Mouse (Mus musculus): ENCODE data around the gene Trim63. TPM values are rescaled to one million over a fixed set of nuclear protein-coding genes. Genes with fewer than 3 reads are reported as not detected.

The Trim63 gene
- polyA plus RNA-seq, 1 experiment from 2014 or later = 0.13 TPM

DNA sequence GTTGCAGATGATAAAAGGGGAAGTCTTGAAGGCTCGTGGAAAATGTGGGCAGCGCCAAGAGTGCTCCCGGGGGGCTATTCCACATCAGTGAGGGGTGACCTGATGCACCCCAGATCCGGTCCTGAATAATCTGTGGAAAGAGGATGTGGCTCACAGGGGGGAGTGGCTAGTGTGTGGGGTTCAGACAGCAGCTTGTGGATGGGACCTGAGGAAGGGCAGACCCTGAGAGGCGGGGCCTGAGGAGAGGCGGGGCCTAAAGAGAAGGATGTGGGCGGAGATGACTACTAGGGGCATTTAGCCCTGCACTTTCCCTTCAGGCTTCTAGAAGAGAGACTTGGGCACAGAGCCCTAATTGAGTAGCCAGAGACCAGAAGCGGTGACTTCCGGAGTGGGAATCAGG is 47.7 kb downstream of the Trim63 start:
- no peaks in the 10 kb centered on the region; the same call in 1 of the 2 replicates for H3K4me1 ChIP-seq
- 25% methylated on average over 9 of the region's 9 CpGs for WGBS
- no peaks in the 10 kb centered on the region for H3K36me3 ChIP-seq
- no peak overlapping the region for H3K4me3 ChIP-seq
- H3K27me3 ChIP-seq = no peaks in the 10 kb centered on the region
- no peak for ATAC-seq (replicated peaks)
- no peak overlapping the region for H3K9ac ChIP-seq (replicated peaks)
- H3K4me2 ChIP-seq (replicated peaks) = no peak overlapping the region
- H3K27ac ChIP-seq (replicated peaks) = no peak overlapping the region
- no peaks in the 10 kb centered on the region for H3K9me3 ChIP-seq

GRCm38 (mm10) chr4:134365280-134365679 is 50.4 kb downstream of the Trim63 start:
- no peak overlapping the region for H3K4me2 ChIP-seq (replicated peaks)
- no peak overlapping the region for H3K27ac ChIP-seq (replicated peaks)
- no peak overlapping the region for H3K4me3 ChIP-seq
- ATAC-seq (replicated peaks) = no peak
- no peaks in the 10 kb centered on the region for H3K36me3 ChIP-seq
- WGBS = 43% methylated on average over 5 of the region's 5 CpGs
- H3K9ac ChIP-seq (replicated peaks) = no peak overlapping the region
- H3K9me3 ChIP-seq = no peaks in the 10 kb centered on the region
- no peaks in the 10 kb centered on the region for H3K4me1 ChIP-seq
- peaks cover 22% of the 10 kb centered on the region for H3K27me3 ChIP-seq

DNA sequence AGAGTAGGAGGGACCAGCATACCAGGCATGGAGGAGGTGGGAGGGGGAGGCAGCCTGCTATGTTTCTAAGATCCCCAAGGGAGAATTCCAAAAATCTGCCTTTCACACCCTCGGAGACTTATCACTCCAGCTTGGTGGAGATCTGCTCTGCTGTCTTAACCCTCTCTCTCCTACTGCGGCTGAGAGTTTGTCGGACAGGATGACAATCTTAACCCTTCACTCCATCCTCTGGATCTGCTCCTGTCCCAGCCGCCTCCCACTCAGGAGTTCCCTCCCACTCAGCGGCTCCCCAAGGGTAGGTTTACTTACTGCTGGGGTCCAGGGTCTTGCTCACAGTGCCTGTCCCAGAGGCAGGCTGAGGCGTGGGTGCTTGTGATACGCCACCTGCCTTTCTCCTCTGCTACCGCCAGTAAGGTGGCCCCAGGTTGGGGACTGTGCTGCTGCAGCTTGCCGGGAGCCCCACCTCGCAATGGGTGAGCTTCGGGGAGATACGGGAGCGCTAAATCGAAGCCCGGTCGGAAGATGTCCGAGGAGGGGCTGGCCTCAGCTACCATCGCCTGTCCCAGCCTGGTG is 55.8 kb downstream of the Trim63 start:
- Histone ChIP-seq H3K27me3 (peaks cover 42% of the 10 kb centered on the region), H3K27ac (replicated peaks) (no peak overlapping the region), H3K9ac (replicated peaks) (0 out of 2 replicates have a peak overlapping the region, but pooled peaks have one; percentile 9), H3K4me2 (replicated peaks) (peak overlapping the region; percentile 100), H3K4me1 (peaks cover 17% of the 10 kb centered on the region), H3K9me3 (no peaks in the 10 kb centered on the region), H3K4me3 (peak overlapping the region; percentile 61), H3K36me3 (no peaks in the 10 kb centered on the region)
- no peak for ATAC-seq (replicated peaks)
- WGBS = 3% methylated on average over 18 of the region's 18 CpGs

- H3K9me3 ChIP-seq = no peaks in the 10 kb centered on the region
- no peaks in the 10 kb centered on the region for H3K36me3 ChIP-seq
- H3K27ac ChIP-seq (replicated peaks) = no peak overlapping the region
- peaks cover 17% of the 10 kb centered on the region for H3K4me1 ChIP-seq
- H3K4me3 ChIP-seq = peak overlapping the region; percentile 61
- ATAC-seq (replicated peaks) = no peak
- H3K27me3 ChIP-seq = peaks cover 42% of the 10 kb centered on the region
- peak overlapping the region; percentile 100 for H3K4me2 ChIP-seq (replicated peaks)
- H3K9ac ChIP-seq (replicated peaks) = peak overlapping the region; percentile 9; the same call in 1 of the 2 replicates
- under 1% methylated on average over 17 of the region's 17 CpGs for WGBS
Observed at GRCm38 (mm10) chr4:134371316-134371855, 56.5 kb downstream of the Trim63 start.

DNA sequence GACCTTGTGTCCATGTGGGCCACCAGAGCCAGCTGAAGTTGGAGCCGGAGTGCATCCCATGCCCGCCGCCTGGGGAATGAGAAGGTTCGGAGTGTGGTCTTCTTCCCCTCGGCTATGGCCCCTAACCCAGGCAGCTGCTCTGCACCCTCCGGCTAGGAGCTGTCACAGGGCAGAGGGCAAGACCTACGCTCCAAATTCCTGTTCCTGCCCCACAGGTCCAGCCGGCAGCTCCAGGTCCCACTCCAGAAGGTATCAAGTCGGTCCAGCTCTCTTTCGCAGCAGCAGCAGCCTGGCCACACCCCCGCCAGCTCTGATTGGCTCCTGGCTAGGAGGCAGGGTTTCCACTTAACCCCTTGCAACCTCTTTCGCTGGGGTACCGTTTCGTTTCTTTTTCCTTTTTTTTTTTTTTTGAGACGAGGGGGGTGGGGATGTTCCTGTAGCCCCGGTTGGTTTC is 57.4 kb downstream of the Trim63 start:
- no peaks in the 10 kb centered on the region for H3K9me3 ChIP-seq
- peak overlapping the region; percentile 100 for H3K4me2 ChIP-seq (replicated peaks)
- no peak overlapping the region for H3K27ac ChIP-seq (replicated peaks)
- H3K27me3 ChIP-seq = peaks cover 42% of the 10 kb centered on the region
- peak overlapping the region; percentile 50 for H3K9ac ChIP-seq (replicated peaks)
- H3K36me3 ChIP-seq = no peaks in the 10 kb centered on the region
- under 1% methylated on average over 16 of the region's 16 CpGs for WGBS
- H3K4me3 ChIP-seq = peak overlapping the region; percentile 61
- H3K4me1 ChIP-seq = peaks cover 17% of the 10 kb centered on the region
- peak; percentile 90 for ATAC-seq (replicated peaks)

DNA sequence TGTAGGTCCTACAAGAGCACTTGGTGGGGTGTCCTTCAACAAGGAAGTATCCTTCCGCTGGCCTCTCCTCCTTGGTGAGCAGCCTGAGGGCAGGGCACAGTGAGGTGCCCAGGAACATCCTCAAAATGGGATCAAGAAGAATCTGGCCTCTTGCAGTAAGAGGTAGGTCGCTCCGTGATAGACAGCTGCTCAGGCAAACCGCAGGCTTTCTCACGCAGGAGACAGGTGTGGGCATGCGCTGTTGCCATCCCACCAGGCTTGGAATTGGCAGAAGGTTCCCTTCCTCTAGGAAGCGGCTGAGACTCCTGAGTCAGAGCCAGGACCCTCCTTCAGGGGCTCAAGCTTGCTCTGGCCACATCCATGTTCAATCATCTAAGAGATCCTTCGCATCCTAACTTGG is 58.4 kb downstream of the Trim63 start:
- Histone ChIP-seq H3K9ac (replicated peaks) (no peak overlapping the region), H3K27me3 (peaks cover 35% of the 10 kb centered on the region), H3K4me1 (peaks cover 17% of the 10 kb centered on the region), H3K27ac (replicated peaks) (no peak overlapping the region), H3K4me3 (no peak overlapping the region), H3K9me3 (no peaks in the 10 kb centered on the region), H3K36me3 (no peaks in the 10 kb centered on the region), H3K4me2 (replicated peaks) (no peak overlapping the region)
- WGBS = 82% methylated on average over 8 of the region's 8 CpGs
- ATAC-seq (replicated peaks) = no peak

DNA sequence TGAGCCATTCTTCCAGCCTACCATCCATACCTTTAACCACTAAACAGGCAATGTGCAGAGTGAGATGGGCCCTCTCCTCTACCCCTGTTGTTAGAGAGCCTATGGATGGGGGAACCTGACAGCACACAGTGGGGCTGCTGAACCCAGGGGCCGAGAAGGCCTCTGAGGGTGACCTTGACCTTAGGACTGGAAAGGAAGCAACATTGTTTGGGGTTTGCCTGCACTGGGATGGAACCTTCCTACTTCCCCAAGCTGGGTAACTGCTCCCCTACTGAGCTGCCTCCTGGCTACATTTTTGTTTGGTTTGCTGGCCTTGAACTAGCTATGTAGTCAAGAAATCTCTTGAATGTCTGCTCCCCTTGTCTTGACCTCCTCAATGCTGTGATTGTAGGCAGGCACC is 59.4 kb downstream of the Trim63 start:
- H3K4me2 ChIP-seq (replicated peaks) = no peak overlapping the region
- peaks cover 29% of the 10 kb centered on the region for H3K27me3 ChIP-seq
- H3K27ac ChIP-seq (replicated peaks) = no peak overlapping the region
- ATAC-seq (replicated peaks) = no peak
- H3K36me3 ChIP-seq = no peaks in the 10 kb centered on the region
- no peaks in the 10 kb centered on the region for H3K9me3 ChIP-seq
- H3K4me1 ChIP-seq = peaks cover 17% of the 10 kb centered on the region
- H3K4me3 ChIP-seq = no peak overlapping the region
- H3K9ac ChIP-seq (replicated peaks) = no peak overlapping the region
- 59% methylated on average over 1 of the region's 1 CpGs for WGBS

GRCm38 (mm10) chr4:134378089-134378615 is 63.2 kb downstream of the Trim63 start:
- 36% methylated on average over 10 of the region's 10 CpGs for WGBS
- no peaks in the 10 kb centered on the region for H3K36me3 ChIP-seq
- no peaks in the 10 kb centered on the region for H3K9me3 ChIP-seq
- H3K4me3 ChIP-seq = no peak overlapping the region
- H3K27ac ChIP-seq (replicated peaks) = no peak overlapping the region
- no peaks in the 10 kb centered on the region for H3K27me3 ChIP-seq
- no peaks in the 10 kb centered on the region for H3K4me1 ChIP-seq
- no peak overlapping the region for H3K4me2 ChIP-seq (replicated peaks)
- no peak overlapping the region for H3K9ac ChIP-seq (replicated peaks)
- no peak for ATAC-seq (replicated peaks)

Other genes starting within 250 kb of the Trim63 start
- gene Cd52, start 220.0 kb upstream of the Trim63 start, polyA plus RNA-seq (2015; fragmentation: Nextera tagmentation; extraction: Ambion mirVana) = 1.5 and 1.9 TPM in 2 replicates
- gene Ubxn11, start 212.6 kb upstream of the Trim63 start, polyA plus RNA-seq (2015; fragmentation: Nextera tagmentation; extraction: Ambion mirVana) = 12.8 and 15.7 TPM in 2 replicates
- 326 and 335 TPM in 2 replicates for gene Sh3bgrl3, start 186.3 kb upstream of the Trim63 start, polyA plus RNA-seq (2015; fragmentation: Nextera tagmentation; extraction: Ambion mirVana)
- 19.9 and 20.5 TPM in 2 replicates for gene Cep85, start 128.0 kb upstream of the Trim63 start, polyA plus RNA-seq (2015; fragmentation: Nextera tagmentation; extraction: Ambion mirVana)
- gene Gm7534, start 112.1 kb upstream of the Trim63 start, polyA plus RNA-seq (2015; fragmentation: Nextera tagmentation; extraction: Ambion mirVana) = not detected in 2 replicates
- not detected in 2 replicates for gene Catsper4, start 87.7 kb upstream of the Trim63 start, polyA plus RNA-seq (2015; fragmentation: Nextera tagmentation; extraction: Ambion mirVana)
- gene Cnksr1, start 76.7 kb upstream of the Trim63 start, polyA plus RNA-seq (2015; fragmentation: Nextera tagmentation; extraction: Ambion mirVana) = 0.08 and 0.11 TPM in 2 replicates
- gene E130218I03Rik, start 71.5 kb upstream of the Trim63 start, polyA plus RNA-seq (2015; fragmentation: Nextera tagmentation; extraction: Ambion mirVana) = 0.49 TPM in 1 of 2 replicates, not detected in the other
- gene Zfp593, start 69.5 kb upstream of the Trim63 start, polyA plus RNA-seq (2015; fragmentation: Nextera tagmentation; extraction: Ambion mirVana) = 17.0 and 17.8 TPM in 2 replicates
- not detected in 2 replicates for gene Gm30191, start 68.2 kb upstream of the Trim63 start, polyA plus RNA-seq (2015; fragmentation: Nextera tagmentation; extraction: Ambion mirVana)
- gene Grrp1, start 61.0 kb upstream of the Trim63 start, polyA plus RNA-seq (2015; fragmentation: Nextera tagmentation; extraction: Ambion mirVana) = 9.9 and 12.1 TPM in 2 replicates
- 41.0 and 42.1 TPM in 2 replicates for gene Pdik1l, start 27.2 kb upstream of the Trim63 start, polyA plus RNA-seq (2015; fragmentation: Nextera tagmentation; extraction: Ambion mirVana)
- 0.05 and 0.11 TPM in 2 replicates for gene Slc30a2, start 28.1 kb downstream of the Trim63 start, polyA plus RNA-seq (2015; fragmentation: Nextera tagmentation; extraction: Ambion mirVana)
- 0.22 and 0.34 TPM in 2 replicates for gene Extl1, start 68.7 kb downstream of the Trim63 start, polyA plus RNA-seq (2015; fragmentation: Nextera tagmentation; extraction: Ambion mirVana)
- 7.7 TPM in 2 replicates for gene Pafah2, start 81.2 kb downstream of the Trim63 start, polyA plus RNA-seq (2015; fragmentation: Nextera tagmentation; extraction: Ambion mirVana)
- 7,875 and 7,989 TPM in 2 replicates for gene Stmn1, start 153.2 kb downstream of the Trim63 start, polyA plus RNA-seq (2015; fragmentation: Nextera tagmentation; extraction: Ambion mirVana)
- 10.8 and 12.3 TPM in 2 replicates for gene Paqr7, start 181.6 kb downstream of the Trim63 start, polyA plus RNA-seq (2015; fragmentation: Nextera tagmentation; extraction: Ambion mirVana)
- 5.1 and 6.8 TPM in 2 replicates for gene Aunip, start 195.9 kb downstream of the Trim63 start, polyA plus RNA-seq (2015; fragmentation: Nextera tagmentation; extraction: Ambion mirVana)
- 157 and 161 TPM in 2 replicates for gene Mtfr1l, start 220.3 kb downstream of the Trim63 start, polyA plus RNA-seq (2015; fragmentation: Nextera tagmentation; extraction: Ambion mirVana)
- gene Selenon, start 237.0 kb downstream of the Trim63 start, polyA plus RNA-seq (2015; fragmentation: Nextera tagmentation; extraction: Ambion mirVana) = 11.8 and 27.5 TPM in 2 replicates

All from forebrain, embryonic 15.5 days (tissue).